Mouse (Mus musculus): ENCODE measurements at regions not wholly inside any gene's neighbourhood (a gene's known extent, or its start where the extent isn't known, plus 50 kb on each side); places are given as distances from the start of the nearest gene placed in this dataset.

DNA sequence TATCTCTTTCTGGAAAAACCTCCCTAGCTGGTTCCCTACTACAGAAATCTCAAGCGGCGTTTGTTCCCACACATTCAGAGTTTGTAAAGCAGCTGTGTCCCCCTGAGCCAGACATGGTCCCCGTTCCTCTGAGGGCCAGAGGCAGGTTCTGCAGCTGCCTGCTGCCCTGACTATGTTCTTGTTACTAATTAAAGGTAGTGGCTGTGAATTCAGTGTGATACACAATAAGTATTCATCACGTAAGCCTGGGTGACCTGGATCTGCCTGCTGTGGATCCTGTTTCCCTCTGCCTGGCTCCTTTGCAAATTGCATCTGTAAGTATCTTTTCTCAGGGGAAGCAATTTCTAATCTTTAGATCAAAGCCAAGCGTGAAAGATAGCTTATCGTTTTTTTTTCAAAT, 232.3 kb downstream of the Plk2 start:
- no peak overlapping the region for H3K4me3 ChIP-seq (replicated peaks in 1 of 3; ENCODE audit: low read depth in 2 of 3, low read length in 2 of 3, poor library complexity in 1 of 3)
- TF ChIP-seq RAD21 (IDR thresholded peaks at IDR 0.05; ENCODE audit: low read depth, low read length) (no peak), ETS1 (conservative IDR thresholded peaks at IDR 0.05; ENCODE audit: low read depth, low read length) (no peak), HCFC1 (IDR thresholded peaks at IDR 0.05; ENCODE audit: low read depth, low read length) (no peak), NRF1 (IDR thresholded peaks at IDR 0.05; ENCODE audit: low read depth, low read length) (no peak), ZMIZ1 (IDR thresholded peaks at IDR 0.05; ENCODE audit: low read depth, low read length) (no peak), CHD1 (IDR thresholded peaks at IDR 0.05; ENCODE audit: low read depth, low read length) (no peak), TCF12 (IDR thresholded peaks at IDR 0.05; ENCODE audit: low read depth, low read length) (no peak), ZKSCAN1 (IDR thresholded peaks at IDR 0.05; ENCODE audit: borderline replicate concordance, low read depth, low read length) (no peak), ZC3H11A (IDR thresholded peaks at IDR 0.05; ENCODE audit: low read depth, low read length) (no peak), JUN (IDR thresholded peaks at IDR 0.05; ENCODE audit: insufficient read depth, low read depth, low read length) (no peak), PAX5 (IDR thresholded peaks at IDR 0.05; ENCODE audit: low read length) (no peak), JUND (conservative IDR thresholded peaks at IDR 0.05; ENCODE audit: low read depth, low read length) (no peak), MXI1 (IDR thresholded peaks at IDR 0.05; ENCODE audit: low read depth, low read length) (no peak)
- H3K27ac ChIP-seq (ENCODE audit: insufficient read depth, low read depth), result no peak overlapping the region
- H3K79me2 ChIP-seq (replicated peaks; ENCODE audit: control insufficient read depth, extremely low read depth, insufficient read depth, poor library complexity, severe bottlenecking), result no peaks in the 10 kb centered on the region
- dilution Hi-C loops (cut with MboI; ENCODE audit: extremely low pct_ligation_motif_present, extremely low pct_unique_long_range_greater_than_20kb, low sequenced_read_pairs), result no loop called here
- no peaks in the 10 kb centered on the region for H3K27me3 ChIP-seq (replicated peaks)
- in situ Hi-C loops (cut with MboI; ENCODE audit: low pct_ligation_motif_present, low pct_unique_long_range_greater_than_20kb, low sequenced_read_pairs), result no loop called here
- no peak overlapping the region for H3K9ac ChIP-seq (ENCODE audit: insufficient read depth, low read depth)
- H3K4me2 ChIP-seq (ENCODE audit: insufficient read depth, low read depth, poor library complexity, severe bottlenecking), result no peak overlapping the region
- DNase-seq (ENCODE audit: extremely low read depth), result no peak
- no peaks in the 10 kb centered on the region for H3K36me3 ChIP-seq (replicated peaks in 1 of 2; ENCODE audit: control insufficient read depth in 1 of 2, insufficient read depth in 1 of 2, low read length in 1 of 2)
- no peaks in the 10 kb centered on the region for H3K9me3 ChIP-seq (replicated peaks; ENCODE audit: low read length)
- peaks cover 7 to 12% of the 10 kb centered on the region in 2 experiments for H3K4me1 ChIP-seq (ENCODE audit: control insufficient read depth in 1 of 2, insufficient read depth in 2 of 2)

- no peak overlapping the region for H3K4me3 ChIP-seq (replicated peaks in 1 of 3; ENCODE audit: low read depth in 2 of 3, low read length in 2 of 3, poor library complexity in 1 of 3)
- in situ Hi-C loops (cut with MboI; ENCODE audit: low pct_ligation_motif_present, low pct_unique_long_range_greater_than_20kb, low sequenced_read_pairs), result no loop called here
Observed at GRCm38 (mm10) chr13:110627732-110628131, 232.9 kb downstream of the Plk2 start.

More at GRCm38 (mm10) chr13:110627732-110628131, 232.9 kb downstream of the Plk2 start:
- no peaks in the 10 kb centered on the region for H3K9me3 ChIP-seq (replicated peaks; ENCODE audit: low read length)
- H3K79me2 ChIP-seq (replicated peaks; ENCODE audit: control insufficient read depth, extremely low read depth, insufficient read depth, poor library complexity, severe bottlenecking), result no peaks in the 10 kb centered on the region
- DNase-seq (ENCODE audit: extremely low read depth), result peak; percentile 61
- no peak overlapping the region for H3K9ac ChIP-seq (ENCODE audit: insufficient read depth, low read depth)
- no peaks in the 10 kb centered on the region for H3K27me3 ChIP-seq (replicated peaks)
- dilution Hi-C loops (cut with MboI; ENCODE audit: extremely low pct_ligation_motif_present, extremely low pct_unique_long_range_greater_than_20kb, low sequenced_read_pairs), result no loop called here
- TF ChIP-seq ZNF384 (IDR thresholded peaks at IDR 0.05; ENCODE audit: low read depth, low read length) (no peak), USF2 (conservative IDR thresholded peaks at IDR 0.05; ENCODE audit: low read depth, low read length) (no peak), POLR2AphosphoS2 (IDR thresholded peaks at IDR 0.05; ENCODE audit: low read depth, low read length) (no peak), SMC3 (IDR thresholded peaks at IDR 0.05; ENCODE audit: low read depth, low read length) (no peak), ZC3H11A (IDR thresholded peaks at IDR 0.05; ENCODE audit: low read depth, low read length) (no peak), MAX (IDR thresholded peaks at IDR 0.05; ENCODE audit: low read length) (no peak), PAX5 (IDR thresholded peaks at IDR 0.05; ENCODE audit: low read length) (no peak), MEF2A (IDR thresholded peaks at IDR 0.05; ENCODE audit: borderline replicate concordance, low read depth, low read length) (no peak), CHD2 (IDR thresholded peaks at IDR 0.05; ENCODE audit: low read length) (no peak), MYC (IDR thresholded peaks at IDR 0.05; ENCODE audit: low read depth, low read length) (no peak), MXI1 (IDR thresholded peaks at IDR 0.05; ENCODE audit: low read depth, low read length) (no peak), IRF4 (IDR thresholded peaks at IDR 0.05; ENCODE audit: low read depth, low read length) (no peak)
- no peak overlapping the region for H3K4me2 ChIP-seq (ENCODE audit: insufficient read depth, low read depth, poor library complexity, severe bottlenecking)
- peaks cover 7 to 12% of the 10 kb centered on the region in 2 experiments for H3K4me1 ChIP-seq (ENCODE audit: control insufficient read depth in 1 of 2, insufficient read depth in 2 of 2)
- H3K27ac ChIP-seq (ENCODE audit: insufficient read depth, low read depth), result no peak overlapping the region
- H3K36me3 ChIP-seq (replicated peaks in 1 of 2; ENCODE audit: control insufficient read depth in 1 of 2, insufficient read depth in 1 of 2, low read length in 1 of 2), result no peaks in the 10 kb centered on the region

Measured in CH12.LX (cell line).